ENCODE assay signal across 8 mouse cellular contexts in genomic region chr2:58567866-58568719, GRCm38 (mm10). TPM values are rescaled to one million over a fixed set of nuclear protein-coding genes. Genes with fewer than 3 reads are reported as not detected.
DNase-seq lines count a peak whose midpoint lies in the region; ATAC-seq and TF ChIP-seq lines count a peak whose summit lies in the region.

No protein-coding gene starts in this region.

- peak overlapping the region; percentile 0 for H3ac ChIP-seq in C2C12 (ENCODE audit: control insufficient read depth, insufficient read length, low read depth)

- DNase-seq in adrenal gland, adult 2 months: peak; percentile 71
- no peak for DNase-seq in adrenal gland, adult 18-20 months (ENCODE audit: low spot score in 2 of 2)
- peak; percentile 31 for DNase-seq in embryo, embryonic 9.5 days (ENCODE audit: extremely low spot score)
- DNase-seq in gastrocnemius, postnatal 4 days (ENCODE audit: low spot score in 2 of 2): no peak
- DNase-seq in gastrocnemius, postnatal 36 days: no peak

- peaks cover 61% of the 10 kb centered on the region for H3K79me2 ChIP-seq in C2C12 (ENCODE audit: control insufficient read depth, insufficient read depth)

- H3K4me1 ChIP-seq in intestine, embryonic 15.5 days (replicated peaks): peaks cover 13% of the 10 kb centered on the region
- peaks cover 38% of the 10 kb centered on the region for H3K4me1 ChIP-seq in midbrain, embryonic 16.5 days (ENCODE audit: control insufficient read depth, insufficient read depth, low read length)

- peak overlapping the region; percentile 98 for H3K27ac ChIP-seq in intestine, embryonic 15.5 days
- peak overlapping the region; percentile 99 for H3K27ac ChIP-seq in midbrain, embryonic 16.5 days (ENCODE audit: low read length)

- ATAC-seq in intestine, embryonic 15.5 days: no peak
- peak; percentile 1; the same call in 1 of the 2 replicates for ATAC-seq in midbrain, embryonic 16.5 days

- peak overlapping the region; percentile 79 for H3K9ac ChIP-seq in intestine, embryonic 15.5 days
- peak overlapping the region; percentile 96 for H3K9ac ChIP-seq in midbrain, embryonic 16.5 days (ENCODE audit: low read depth, low read length)

- no peaks in the 10 kb centered on the region for H3K27me3 ChIP-seq in C2C12 (ENCODE audit: control insufficient read depth, insufficient read depth, insufficient read length)
- no peaks in the 10 kb centered on the region for H3K27me3 ChIP-seq in intestine, embryonic 15.5 days (replicated peaks)
- H3K27me3 ChIP-seq in midbrain, embryonic 16.5 days (ENCODE audit: control insufficient read depth, insufficient read depth, low read depth, low read length): no peaks in the 10 kb centered on the region

- peaks cover 42% of the 10 kb centered on the region for H3K79me3 ChIP-seq in C2C12 (ENCODE audit: low read depth)

- no peaks in the 10 kb centered on the region for H3K36me3 ChIP-seq in C2C12 (ENCODE audit: control insufficient read depth, insufficient read depth)
- no peaks in the 10 kb centered on the region for H3K36me3 ChIP-seq in intestine, embryonic 15.5 days
- H3K36me3 ChIP-seq in midbrain, embryonic 16.5 days (ENCODE audit: control insufficient read depth, insufficient read depth, low read length): no peaks in the 10 kb centered on the region

- no peaks in the 10 kb centered on the region for H3K9me3 ChIP-seq in intestine, embryonic 15.5 days
- no peaks in the 10 kb centered on the region for H3K9me3 ChIP-seq in midbrain, embryonic 16.5 days (replicated peaks; ENCODE audit: control insufficient read depth, low read length, poor library complexity, severe bottlenecking)

- intact Hi-C loops in gastrocnemius, postnatal 36 days (cut with DNase I): loop anchor here (2.0 to 5.0 kb wide), 3 partner anchors 41 to 99 kb away; no protein-coding TSS in a partner anchor

- H3K4me3 ChIP-seq in C2C12 (ENCODE audit: insufficient read depth, poor library complexity, severe bottlenecking): peak overlapping the region; percentile 81
- peak overlapping the region; percentile 68 for H3K4me3 ChIP-seq in intestine, embryonic 15.5 days (replicated peaks)
- peak overlapping the region; percentile 94 for H3K4me3 ChIP-seq in midbrain, embryonic 16.5 days (ENCODE audit: low read depth, low read length)

- 6% methylated on average over 12 of the region's 12 CpGs for WGBS in intestine, embryonic 15.5 days
- WGBS in midbrain, embryonic 16.5 days: 4% methylated on average over 12 of the region's 12 CpGs

- peak overlapping the region; percentile 56 for H3K4me2 ChIP-seq in intestine, embryonic 15.5 days (replicated peaks)
- peak overlapping the region; percentile 63 for H3K4me2 ChIP-seq in midbrain, embryonic 16.5 days (ENCODE audit: low read length)

- TF ChIP-seq CTCF in C2C12 (IDR thresholded peaks at IDR 0.05; ENCODE audit: control insufficient read depth, insufficient read depth, insufficient read length): no peak

TF ChIP-seq in C2C12, 6 proteins besides CTCF, POLR2A, EP300 and RAD21:
- TF ChIP-seq USF1 (IDR thresholded peaks at IDR 0.05; ENCODE audit: low read depth): no peak
- no peak for TF ChIP-seq FOSL1 (IDR thresholded peaks at IDR 0.05; ENCODE audit: insufficient read depth, low read length, poor library complexity, severe bottlenecking)
- TF ChIP-seq MYOG (IDR thresholded peaks at IDR 0.05; ENCODE audit: control insufficient read depth, extremely low read depth, insufficient read length): no peak
- TF ChIP-seq MYOD1 (IDR thresholded peaks at IDR 0.05; ENCODE audit: control insufficient read depth, insufficient read length, low read depth): no peak
- no peak for TF ChIP-seq MAX (IDR thresholded peaks at IDR 0.05)
- no peak for TF ChIP-seq CEBPB (IDR thresholded peaks at IDR 0.05; ENCODE audit: low read depth)

RNA-seq across cellular contexts. Expression of gene Upp2, which starts 1.0 kb away (rescaled TPM):
- total RNA-seq in adrenal gland, adult 2 months (2021): 10 to 100 TPM; 14.5 to 16.7 TPM
- polyA plus RNA-seq in adrenal gland, adult 2 months (2012; rRNA removed): 7.5 and 11.3 TPM in 2 replicates
- 10 to 100 TPM; 17.3 to 18.1 TPM for total RNA-seq in adrenal gland, adult 18-20 months (2021)
- polyA plus RNA-seq in C2C12 (2012; fragmentation: generic; extraction: Trizol): 7.3 TPM
- polyA plus RNA-seq in intestine, embryonic 15.5 days (2015; fragmentation: Nextera tagmentation; extraction: Ambion mirVana): 5.2 and 5.5 TPM in 2 replicates
- 14.3 and 16.6 TPM in 2 replicates for polyA plus RNA-seq in midbrain, embryonic 16.5 days (2015; fragmentation: Nextera tagmentation; extraction: Ambion mirVana)
- total RNA-seq in gastrocnemius, postnatal 4 days (2021): 1 to 10 TPM; 2.3 to 3.0 TPM
- total RNA-seq in gastrocnemius, postnatal 36 days (2021): 1 to 10 TPM; 2.4 to 2.5 TPM

RNA-seq across cellular contexts. Expression of gene Acvr1, which starts 1.1 kb away (rescaled TPM):
- 10 to 100 TPM; 34.1 to 40.5 TPM for total RNA-seq in adrenal gland, adult 2 months (2021)
- polyA plus RNA-seq in adrenal gland, adult 2 months (2012; rRNA removed): 6.9 and 8.6 TPM in 2 replicates
- 10 to 100 TPM; 38.9 to 97.3 TPM for total RNA-seq in adrenal gland, adult 18-20 months (2021)
- polyA plus RNA-seq in C2C12 (2012; fragmentation: generic; extraction: Trizol): 37.2 TPM
- polyA plus RNA-seq in intestine, embryonic 15.5 days (2015; fragmentation: Nextera tagmentation; extraction: Ambion mirVana): 4.9 and 5.2 TPM in 2 replicates
- polyA plus RNA-seq in midbrain, embryonic 16.5 days (2015; fragmentation: Nextera tagmentation; extraction: Ambion mirVana): 4.4 and 4.9 TPM in 2 replicates
- total RNA-seq in gastrocnemius, postnatal 4 days (2021): 10 to 100 TPM; 37.6 to 43.2 TPM
- 10 to 100 TPM; 10.3 to 12.3 TPM for total RNA-seq in gastrocnemius, postnatal 36 days (2021)

Comparison
In these comparisons a context has a peak if more than half of its experiments do, and no peak if none do; other contexts are left out.
1. DNase-seq: peak in adrenal gland, adult 2 months (single experiment) and embryo, embryonic 9.5 days (single experiment); none in adrenal gland, adult 18-20 months (0 of 2), gastrocnemius, postnatal 4 days (0 of 2) and gastrocnemius, postnatal 36 days (0 of 2).
2. Peak in every context shown above with its lines, with median percentiles within 50 percentile points of each other: H3K4me3 ChIP-seq.